Mouse (Mus musculus): Measurements from ENCODE around the gene Gm20425. TPM values are rescaled to one million over a fixed set of nuclear protein-coding genes. Genes with fewer than 3 reads are reported as not detected.

Gm20425 gene
- polyA plus RNA-seq, 1 experiment: 0.79 TPM

GRCm38 (mm10) chr9:103232232-103233005 is 2.3 kb upstream of the Gm20425 start:
- Histone ChIP-seq H3K4me3 (ENCODE audit: insufficient read depth, low read depth, low read length) (no peak overlapping the region), H3K27ac (replicated peaks; ENCODE audit: low read depth, low read length) (no peak overlapping the region), H3K4me1 (ENCODE audit: control insufficient read depth, insufficient read depth, insufficient read length, low read length) (no peaks in the 10 kb centered on the region)

GRCm38 (mm10) chr9:103229037-103229867 is 855 bp downstream of the Gm20425 start:
- Histone ChIP-seq H3K4me3 (ENCODE audit: insufficient read depth, low read depth, low read length) (peak overlapping the region; percentile 42), H3K27ac (replicated peaks; ENCODE audit: low read depth, low read length) (peak overlapping the region; percentile 62), H3K4me1 (ENCODE audit: control insufficient read depth, insufficient read depth, insufficient read length, low read length) (no peaks in the 10 kb centered on the region)

GRCm38 (mm10) chr9:103228370-103229003 is 1.6 kb downstream of the Gm20425 start:
- Histone ChIP-seq H3K4me1 (ENCODE audit: control insufficient read depth, insufficient read depth, insufficient read length, low read length) (no peaks in the 10 kb centered on the region), H3K27ac (replicated peaks; ENCODE audit: low read depth, low read length) (no peak overlapping the region), H3K4me3 (ENCODE audit: insufficient read depth, low read depth, low read length) (no peak overlapping the region; the same call in 1 of the 2 replicates)

- H3K4me3 ChIP-seq (ENCODE audit: insufficient read depth, low read depth, low read length): no peak overlapping the region
- no peak overlapping the region for H3K27ac ChIP-seq (replicated peaks; ENCODE audit: low read depth, low read length)
- no peaks in the 10 kb centered on the region for H3K4me1 ChIP-seq (ENCODE audit: control insufficient read depth, insufficient read depth, insufficient read length, low read length)
These were observed 2.3 kb downstream of the Gm20425 start for GRCm38 (mm10) chr9:103227760-103228159.

GRCm38 (mm10) chr9:103226806-103227205 is 3.3 kb downstream of the Gm20425 start:
- Histone ChIP-seq H3K4me1 (ENCODE audit: control insufficient read depth, insufficient read depth, insufficient read length, low read length) (no peaks in the 10 kb centered on the region), H3K4me3 (ENCODE audit: insufficient read depth, low read depth, low read length) (no peak overlapping the region), H3K27ac (replicated peaks; ENCODE audit: low read depth, low read length) (no peak overlapping the region)

GRCm38 (mm10) chr9:103225464-103225863 is 4.6 kb downstream of the Gm20425 start:
- Histone ChIP-seq H3K27ac (replicated peaks; ENCODE audit: low read depth, low read length) (no peak overlapping the region), H3K4me1 (ENCODE audit: control insufficient read depth, insufficient read depth, insufficient read length, low read length) (no peaks in the 10 kb centered on the region)

GRCm38 (mm10) chr9:103224721-103225120 is 5.4 kb downstream of the Gm20425 start:
- Histone ChIP-seq H3K4me1 (ENCODE audit: control insufficient read depth, insufficient read depth, insufficient read length, low read length) (no peaks in the 10 kb centered on the region), H3K27ac (replicated peaks; ENCODE audit: low read depth, low read length) (no peak overlapping the region), H3K4me3 (ENCODE audit: insufficient read depth, low read depth, low read length) (no peak overlapping the region)

More at GRCm38 (mm10) chr9:103225464-103225863, 4.6 kb downstream of the Gm20425 start:
- H3K4me3 ChIP-seq (ENCODE audit: insufficient read depth, low read depth, low read length): no peak overlapping the region

- no peak overlapping the region for H3K4me3 ChIP-seq (ENCODE audit: insufficient read depth, low read depth, low read length)
- no peaks in the 10 kb centered on the region for H3K4me1 ChIP-seq (ENCODE audit: control insufficient read depth, insufficient read depth, insufficient read length, low read length)
- H3K27ac ChIP-seq (replicated peaks; ENCODE audit: low read depth, low read length): no peak overlapping the region
These were observed 15.8 kb downstream of the Gm20425 start for GRCm38 (mm10) chr9:103214281-103214680.

- H3K4me3 ChIP-seq (ENCODE audit: insufficient read depth, low read depth, low read length): no peak overlapping the region
- no peaks in the 10 kb centered on the region for H3K4me1 ChIP-seq (ENCODE audit: control insufficient read depth, insufficient read depth, insufficient read length, low read length)
- H3K27ac ChIP-seq (replicated peaks; ENCODE audit: low read depth, low read length): no peak overlapping the region
These were observed 16.5 kb downstream of the Gm20425 start for GRCm38 (mm10) chr9:103213631-103214030.

- Histone ChIP-seq H3K4me3 (ENCODE audit: insufficient read depth, low read depth, low read length) (peak overlapping the region; percentile 26), H3K27ac (replicated peaks; ENCODE audit: low read depth, low read length) (no peak overlapping the region), H3K4me1 (ENCODE audit: control insufficient read depth, insufficient read depth, insufficient read length, low read length) (no peaks in the 10 kb centered on the region)
These were observed 17.3 kb downstream of the Gm20425 start for GRCm38 (mm10) chr9:103212654-103213420.

GRCm38 (mm10) chr9:103208802-103209423 is 21.2 kb downstream of the Gm20425 start:
- Histone ChIP-seq H3K27ac (replicated peaks; ENCODE audit: low read depth, low read length) (no peak overlapping the region), H3K4me3 (ENCODE audit: insufficient read depth, low read depth, low read length) (no peak overlapping the region), H3K4me1 (ENCODE audit: control insufficient read depth, insufficient read depth, insufficient read length, low read length) (no peaks in the 10 kb centered on the region)

GRCm38 (mm10) chr9:103207846-103208245 is 22.3 kb downstream of the Gm20425 start:
- Histone ChIP-seq H3K4me1 (ENCODE audit: control insufficient read depth, insufficient read depth, insufficient read length, low read length) (no peaks in the 10 kb centered on the region), H3K27ac (replicated peaks; ENCODE audit: low read depth, low read length) (no peak overlapping the region), H3K4me3 (ENCODE audit: insufficient read depth, low read depth, low read length) (peak overlapping the region; percentile 45)

- no peak overlapping the region for H3K4me3 ChIP-seq (ENCODE audit: insufficient read depth, low read depth, low read length)
- H3K4me1 ChIP-seq (ENCODE audit: control insufficient read depth, insufficient read depth, insufficient read length, low read length): no peaks in the 10 kb centered on the region
- H3K27ac ChIP-seq (replicated peaks; ENCODE audit: low read depth, low read length): no peak overlapping the region
These were observed 24.3 kb downstream of the Gm20425 start for GRCm38 (mm10) chr9:103205786-103206185.

- Histone ChIP-seq H3K27ac (replicated peaks; ENCODE audit: low read depth, low read length) (peak within 1 kb of the TSS; percentile 46; the same call in 1 of the 2 replicates), H3K4me3 (ENCODE audit: insufficient read depth, low read depth, low read length) (peak within 1 kb of the TSS; percentile 85)
These were observed 28.4 kb downstream of the Gm20425 start, which contains the start of gene Srprb for GRCm38 (mm10) chr9:103201561-103202260. Srprb (minus strand) TSS chr9:103202137.

More at GRCm38 (mm10) chr9:103201561-103202260, 28.4 kb downstream of the Gm20425 start, which contains the start of gene Srprb:
- H3K4me1 ChIP-seq (ENCODE audit: control insufficient read depth, insufficient read depth, insufficient read length, low read length): no peaks in the 10 kb centered on the region
